Mouse (Mus musculus) fibroblast of lung, adult 2 months (primary cell): ENCODE measurements around the gene Catsperg1.
A peak's percentile ranks its signal among the peaks of the same experiment; 100 is the strongest.
"Not testable (repeated sequence)": the region's sequence is repeated elsewhere in the genome, so short reads cannot be mapped to it uniquely, and the experiment has no call there.

ENCODE experiments used
- DNase-seq: peaks from one replicate; pipeline ENCODE4 v3.0.0-alpha.2; 2011; ENCODE audit warnings: low read depth

The Catsperg1 gene

DNA sequence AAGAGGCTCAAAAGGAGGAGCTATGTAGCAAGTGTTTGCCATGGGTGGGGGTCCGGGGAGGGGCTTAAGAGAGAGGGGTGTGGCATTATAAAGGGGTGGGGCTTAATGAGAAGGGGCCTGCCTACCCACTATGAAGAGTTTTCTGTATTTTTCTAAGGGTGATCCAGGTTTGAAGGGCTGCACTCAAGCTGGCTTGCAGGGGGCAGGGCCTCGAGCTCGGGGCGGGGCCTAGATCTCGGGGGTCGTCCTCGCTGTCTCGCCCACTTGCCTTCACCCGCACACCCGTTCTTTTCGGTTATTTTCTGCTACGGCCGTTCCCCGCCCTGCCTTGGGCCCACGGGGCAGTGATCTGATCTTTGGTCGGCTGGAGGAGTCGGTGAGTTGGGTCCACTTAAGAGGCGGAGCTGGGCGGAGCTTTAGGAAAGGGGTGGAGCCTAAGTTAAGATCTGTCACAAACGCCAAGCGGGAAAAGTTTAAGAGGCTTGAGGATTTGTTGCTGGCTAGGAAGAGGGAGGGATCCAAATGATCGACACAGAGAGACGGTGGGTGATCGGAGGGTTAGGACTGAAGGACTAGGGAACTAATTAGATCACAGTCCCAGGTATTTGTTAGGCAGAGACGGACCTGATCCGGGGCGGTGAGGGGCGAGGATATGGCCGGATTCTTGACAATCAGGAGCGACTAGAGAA, 43.6 kb downstream of the Catsperg1 start, which contains the start of the genes Ggn and Spred3:
Gene Ggn, plus strand, starts transcription at position 145 of the 689 bp plus-strand sequence.
Gene Spred3, minus strand, starts transcription at position 346 of the 689 bp plus-strand sequence.
- DNase-seq = peak; percentile 89

DNA sequence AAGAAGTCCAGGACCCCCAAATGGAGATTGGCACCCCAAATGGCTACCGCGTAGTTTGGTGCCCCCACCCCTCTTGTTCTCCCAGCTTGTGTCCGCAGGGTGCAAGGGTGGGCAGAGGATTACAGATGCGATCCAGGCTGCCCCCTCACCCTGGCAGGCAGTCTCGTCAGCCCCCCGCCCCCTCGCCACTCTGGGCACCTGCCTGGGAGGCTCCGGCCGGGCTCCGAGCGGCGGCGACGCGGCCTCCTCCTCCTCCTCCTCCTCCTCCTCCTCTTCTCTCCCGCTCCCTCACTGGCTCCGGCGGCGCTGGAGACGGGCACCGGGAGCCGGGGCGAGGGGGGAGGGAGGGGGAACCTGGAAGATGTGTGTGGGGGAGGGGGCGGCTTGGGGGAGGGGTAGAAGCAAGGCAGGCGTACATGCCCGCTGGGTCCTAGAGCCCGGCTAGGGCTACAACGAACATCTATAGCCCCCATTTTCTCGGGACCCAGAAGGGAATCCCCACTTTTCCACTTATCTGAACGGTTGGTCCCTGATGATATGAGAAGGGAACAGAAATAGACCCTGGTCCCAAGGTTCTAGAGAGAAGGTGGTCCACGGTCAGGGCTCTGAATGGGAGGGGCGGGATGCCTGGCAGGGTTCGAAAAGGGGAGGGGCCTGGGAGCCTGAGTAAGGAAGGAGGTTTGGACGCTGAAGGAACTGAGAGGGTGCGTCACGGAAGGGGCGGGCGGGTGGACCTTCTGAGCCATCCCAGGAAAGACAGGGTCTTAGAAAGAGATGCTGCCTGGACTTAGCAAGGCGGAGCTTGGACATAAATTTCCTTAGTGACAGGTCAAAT, 44.4 kb downstream of the Catsperg1 start:
- peak; percentile 86 for DNase-seq

DNA sequence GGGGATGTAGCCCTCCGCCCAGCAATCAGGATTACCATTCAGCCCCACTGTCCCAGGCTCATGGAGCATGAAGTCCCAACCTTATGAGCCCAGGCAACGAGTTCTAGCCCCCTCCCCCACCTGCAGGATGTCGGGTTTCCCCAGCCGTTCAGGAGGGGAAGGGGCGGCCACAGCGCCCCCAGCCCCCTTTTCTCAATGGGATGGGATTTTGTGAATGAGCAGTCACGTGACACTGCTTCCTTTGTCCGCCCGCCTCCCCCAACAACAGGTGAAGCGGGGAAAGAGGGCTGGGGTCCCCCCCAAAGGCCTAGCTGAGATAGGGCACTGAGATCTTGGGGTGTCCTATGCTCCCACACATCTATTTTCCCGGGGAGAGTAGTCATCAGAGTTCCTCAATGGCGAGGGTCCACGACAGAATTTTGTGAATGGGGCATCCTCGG, 45.0 kb downstream of the Catsperg1 start:
- DNase-seq = no peak

DNA sequence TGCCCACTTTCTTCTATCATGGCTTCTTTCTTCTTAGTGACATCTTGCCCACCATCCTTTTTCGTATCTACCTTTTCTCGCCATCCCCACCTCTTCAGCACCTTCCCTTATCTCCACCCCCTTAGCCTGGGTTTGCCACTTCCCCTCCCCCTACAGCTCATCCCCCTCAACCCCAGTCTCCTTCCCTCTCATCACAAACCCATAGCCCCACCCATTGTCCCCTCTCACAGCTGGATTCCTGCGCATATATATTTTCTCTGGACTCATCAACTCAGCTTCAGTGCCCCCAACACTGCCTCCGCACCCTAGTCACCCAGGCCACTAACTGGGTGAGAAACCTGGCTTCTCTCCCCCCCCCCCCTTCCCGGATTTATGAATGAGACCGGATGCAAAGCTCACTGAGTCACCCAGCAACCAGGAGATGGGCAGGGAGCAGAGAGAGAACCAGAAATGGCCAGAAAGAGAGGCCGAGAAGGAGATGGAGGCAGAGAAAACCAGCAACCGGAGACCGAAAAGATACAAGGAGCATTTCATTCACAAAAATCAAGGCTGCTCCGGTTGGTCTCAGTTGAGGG, 45.6 kb downstream of the Catsperg1 start:
- DNase-seq = no peak

DNA sequence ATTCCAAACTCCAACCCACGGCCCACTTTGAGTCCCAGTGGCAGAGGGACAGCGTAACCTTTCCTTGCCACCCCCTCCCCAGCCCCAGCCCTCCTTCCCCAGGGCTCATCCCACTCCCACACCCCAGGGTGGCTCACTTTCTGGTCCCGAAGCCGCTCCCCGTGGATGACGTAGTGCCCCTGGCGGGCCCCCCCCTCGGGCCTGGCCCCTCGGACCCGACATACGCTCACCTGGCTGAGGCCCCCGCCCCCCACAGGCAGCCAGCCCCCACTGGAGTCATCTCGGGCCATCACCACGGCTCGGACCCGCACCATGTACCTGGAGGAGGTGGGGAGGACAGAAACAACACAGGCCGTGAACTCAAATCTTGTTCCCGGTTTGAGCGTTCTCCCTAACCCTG, 46.2 kb downstream of the Catsperg1 start:
- no peak for DNase-seq

DNA sequence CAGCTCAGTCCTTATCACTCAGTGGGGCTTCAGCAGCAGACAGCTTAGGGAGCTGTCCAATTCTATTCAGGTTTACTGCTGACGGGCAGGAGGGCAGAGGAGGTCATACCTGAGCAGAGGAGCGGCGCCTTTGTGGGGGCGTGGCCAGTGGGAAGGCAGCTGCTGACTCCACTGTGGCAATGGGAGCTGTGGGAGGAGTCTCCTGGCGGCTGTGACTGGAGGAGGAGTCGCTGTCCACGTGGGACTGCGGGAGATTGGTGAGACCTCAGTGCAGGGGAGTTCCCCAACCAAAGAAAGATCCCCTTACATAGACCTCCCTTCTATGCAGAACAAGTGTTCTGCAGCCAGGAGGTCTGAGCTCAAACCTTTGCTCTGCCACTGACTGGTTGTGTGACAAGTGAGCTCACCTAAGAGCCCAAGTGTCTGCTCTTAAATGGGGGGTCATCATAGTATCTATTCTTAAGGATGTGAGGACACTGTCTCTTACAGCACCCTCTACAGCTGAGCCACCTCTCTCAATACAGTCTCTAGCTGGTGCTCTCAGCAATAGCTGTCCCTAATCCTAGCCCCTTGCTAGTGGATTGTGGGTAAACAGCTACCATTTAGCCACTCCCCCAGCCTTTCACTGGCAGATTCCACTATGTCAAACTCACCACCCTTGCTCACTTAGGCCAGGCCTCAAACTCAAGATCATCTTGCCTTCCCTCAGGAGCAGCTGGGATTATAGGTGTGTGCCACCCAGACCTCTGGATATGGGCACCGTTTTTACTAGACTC, 50.9 kb downstream of the Catsperg1 start:
- no peak for DNase-seq

DNA sequence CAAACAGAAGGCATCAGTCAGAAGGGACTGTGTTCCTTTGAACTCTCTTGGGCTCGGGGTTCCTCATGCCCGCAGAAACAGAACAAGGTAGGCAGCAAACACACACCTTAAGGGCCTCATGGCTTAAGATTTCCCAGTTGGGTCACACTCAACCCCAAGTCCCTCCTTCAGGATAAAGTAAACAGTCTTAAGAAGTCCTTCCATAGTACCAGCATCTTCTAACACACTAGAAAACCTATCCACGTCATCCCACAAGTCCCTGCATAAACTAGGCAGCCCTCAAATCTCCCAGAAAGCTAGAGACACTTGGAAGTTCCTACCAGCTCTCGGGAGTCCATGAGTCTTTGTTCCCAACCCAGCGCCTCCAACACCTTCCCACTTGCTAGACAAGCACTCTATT, 51.5 kb downstream of the Catsperg1 start:
- no peak for DNase-seq

DNA sequence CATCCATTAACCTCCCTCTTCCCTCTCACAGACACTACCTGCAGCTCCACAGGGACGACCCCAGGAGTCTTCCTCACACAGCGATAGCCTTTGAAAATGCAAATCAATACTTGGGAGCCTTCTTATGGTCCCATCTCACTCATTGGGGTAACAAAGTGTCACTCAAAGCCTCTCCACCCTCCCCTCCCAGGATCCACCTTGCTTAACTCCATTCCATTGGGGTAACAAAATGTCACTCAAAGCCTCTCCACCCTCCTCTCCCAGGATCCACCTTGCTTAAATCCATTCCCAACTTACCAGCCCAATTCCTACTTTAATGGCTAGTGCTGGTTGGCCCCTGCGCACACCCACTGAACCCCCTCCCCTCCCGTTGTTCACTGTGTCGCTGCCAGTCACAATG, 55.6 kb downstream of the Catsperg1 start:
- DNase-seq = no peak

DNA sequence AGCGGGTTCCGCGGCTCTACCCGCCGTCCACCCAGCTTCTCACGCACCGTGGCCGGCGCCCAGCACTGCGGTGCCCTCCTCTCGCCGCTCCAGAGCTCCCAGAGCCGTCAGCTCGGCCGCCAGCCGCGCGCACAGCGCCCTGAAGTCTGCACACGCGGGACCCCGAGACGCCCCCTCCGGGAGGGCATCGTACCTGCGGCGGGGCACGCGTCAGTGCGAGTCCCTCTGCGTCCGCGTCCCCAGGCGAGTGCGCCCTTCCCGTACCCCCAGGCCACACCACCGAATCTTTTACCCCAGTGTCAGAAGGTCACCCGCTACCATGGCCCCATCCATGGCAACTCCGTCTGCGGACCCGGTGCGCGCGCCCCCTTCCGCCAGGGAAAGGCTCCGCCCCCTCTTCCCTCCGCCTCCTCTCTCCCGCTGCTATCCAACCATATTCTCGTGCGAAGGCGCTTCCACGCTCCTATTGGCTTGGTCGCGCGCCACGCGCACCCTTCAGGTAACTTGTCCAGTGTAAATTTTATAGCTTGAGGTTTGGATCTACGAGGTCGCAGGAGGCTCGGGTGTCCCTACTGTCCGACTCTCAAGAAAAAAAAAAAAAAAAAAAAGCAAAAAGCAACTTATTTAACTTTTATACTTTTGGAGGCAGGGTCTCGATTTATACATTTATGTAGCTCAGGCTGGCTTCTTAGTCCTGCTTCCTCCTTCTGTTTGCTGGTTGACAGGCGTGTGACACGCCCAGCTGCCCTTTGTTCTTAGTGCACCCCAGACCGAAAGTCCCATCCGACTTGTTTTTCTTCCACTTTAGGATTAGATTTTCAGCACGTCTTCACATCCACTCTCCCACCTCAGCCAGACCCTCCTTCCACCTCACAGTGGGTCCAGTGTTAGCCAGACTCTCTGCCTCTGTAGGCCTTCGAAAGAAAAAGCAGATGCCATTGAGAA, 57.7 kb downstream of the Catsperg1 start, which contains the start of gene Fam98c:
Gene Fam98c, minus strand, starts transcription at position 397 of the 945 bp plus-strand sequence.
- DNase-seq = peak; percentile 51

DNA sequence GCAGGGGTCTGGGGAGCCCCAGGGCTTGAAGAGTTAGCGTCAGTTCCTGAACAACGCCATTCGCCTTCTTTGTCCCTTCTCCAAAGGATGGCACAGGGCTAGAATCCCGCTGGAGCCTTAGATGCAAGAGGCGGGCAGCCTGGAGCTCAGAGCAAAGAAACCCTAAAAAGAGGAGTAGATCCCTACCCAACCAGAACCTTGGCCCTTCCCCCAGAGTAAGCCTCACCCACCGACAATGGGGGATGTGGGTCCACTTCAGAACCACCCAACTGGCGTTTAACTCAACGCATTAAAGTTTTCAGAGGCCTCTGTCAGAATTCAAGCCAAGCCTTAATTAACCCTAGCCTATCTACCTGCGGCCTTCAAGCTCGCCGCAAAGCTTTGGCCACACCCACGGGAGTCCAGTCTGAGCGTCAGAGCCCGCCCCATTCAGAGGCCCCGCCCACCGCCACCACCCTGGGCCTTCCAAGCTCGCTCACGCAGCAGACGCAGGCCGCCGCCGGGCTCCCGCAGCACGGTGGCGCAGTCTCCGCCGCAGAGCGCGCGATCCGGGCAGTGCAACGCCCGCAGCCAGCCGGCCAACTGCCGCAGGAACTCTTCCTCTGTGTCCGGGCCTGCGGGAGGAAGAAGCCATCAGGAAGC, 58.5 kb downstream of the Catsperg1 start:
- DNase-seq = peak; percentile 34

DNA sequence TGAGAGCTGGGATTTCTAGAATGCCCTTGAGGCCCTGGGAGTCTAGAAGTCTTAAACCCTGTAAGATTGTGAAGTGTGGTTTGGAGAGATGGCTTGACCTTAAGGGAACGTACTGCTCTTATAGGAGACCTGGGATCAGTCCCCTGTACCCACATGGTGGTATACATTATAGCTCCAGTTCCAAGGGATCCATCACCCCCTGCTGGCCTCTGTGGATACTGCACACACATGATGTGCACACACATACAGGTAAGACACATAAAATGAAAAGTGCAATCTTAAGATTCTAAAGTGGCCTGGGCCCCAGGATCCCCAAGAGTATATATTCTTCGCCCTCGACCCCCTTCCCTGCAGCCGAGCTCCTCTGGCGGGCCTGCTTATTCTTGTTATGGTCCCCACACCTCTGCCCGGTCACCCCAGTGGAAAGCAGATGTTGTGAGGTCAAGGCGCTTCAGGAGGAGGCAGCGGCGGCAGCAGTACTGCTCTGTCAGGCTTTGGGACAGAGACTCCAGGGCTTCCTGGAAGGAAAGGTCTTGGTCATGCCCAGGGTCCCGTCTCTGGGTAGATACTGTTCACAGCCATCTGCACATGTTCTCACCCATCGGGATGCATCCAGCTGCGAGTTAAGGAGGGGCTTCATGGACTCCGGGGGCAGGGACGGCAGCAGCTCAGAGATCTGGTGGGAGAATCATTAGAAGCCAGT, 59.7 kb downstream of the Catsperg1 start:
- no peak for DNase-seq

DNA sequence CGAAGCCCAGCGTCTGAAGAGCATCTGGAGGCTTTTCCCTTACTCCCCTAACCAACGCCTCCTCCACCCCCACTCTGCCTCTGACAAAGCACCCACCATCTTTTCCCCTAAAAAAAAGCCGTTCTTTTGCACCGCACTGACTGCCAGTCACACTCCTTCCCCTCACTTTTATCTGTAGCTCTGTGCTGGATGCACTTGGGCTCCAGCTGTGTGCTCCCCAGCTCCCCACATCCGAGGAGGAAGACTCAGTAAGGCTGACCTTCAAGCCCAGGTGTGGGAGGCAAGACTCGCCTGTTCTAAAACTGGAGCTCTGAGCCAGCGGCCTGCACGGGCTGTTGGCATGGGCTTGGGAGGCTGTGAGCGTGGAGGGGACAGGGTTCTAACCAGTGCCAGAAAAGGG, 62.3 kb downstream of the Catsperg1 start:
- DNase-seq = no peak

DNA sequence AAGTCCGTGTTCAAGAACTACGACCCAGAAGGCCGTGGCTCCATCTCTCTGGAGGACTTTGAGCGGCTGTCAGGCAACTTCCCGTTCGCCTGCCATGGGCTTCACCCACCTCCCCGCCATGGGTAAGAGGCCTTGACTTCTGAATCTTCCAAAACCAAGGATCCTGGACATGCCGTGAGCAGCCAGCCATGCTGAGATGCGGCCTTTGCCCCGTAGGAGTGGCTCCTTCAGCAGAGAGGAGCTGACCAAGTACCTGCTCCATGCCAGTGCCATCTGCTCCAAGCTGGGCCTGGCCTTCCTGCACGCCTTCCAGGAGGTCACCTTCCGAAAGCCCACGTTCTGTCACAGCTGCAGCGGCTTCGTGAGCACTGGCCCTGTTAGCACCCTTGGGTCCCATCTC, 65.1 kb downstream of the Catsperg1 start:
- no peak for DNase-seq

DNA sequence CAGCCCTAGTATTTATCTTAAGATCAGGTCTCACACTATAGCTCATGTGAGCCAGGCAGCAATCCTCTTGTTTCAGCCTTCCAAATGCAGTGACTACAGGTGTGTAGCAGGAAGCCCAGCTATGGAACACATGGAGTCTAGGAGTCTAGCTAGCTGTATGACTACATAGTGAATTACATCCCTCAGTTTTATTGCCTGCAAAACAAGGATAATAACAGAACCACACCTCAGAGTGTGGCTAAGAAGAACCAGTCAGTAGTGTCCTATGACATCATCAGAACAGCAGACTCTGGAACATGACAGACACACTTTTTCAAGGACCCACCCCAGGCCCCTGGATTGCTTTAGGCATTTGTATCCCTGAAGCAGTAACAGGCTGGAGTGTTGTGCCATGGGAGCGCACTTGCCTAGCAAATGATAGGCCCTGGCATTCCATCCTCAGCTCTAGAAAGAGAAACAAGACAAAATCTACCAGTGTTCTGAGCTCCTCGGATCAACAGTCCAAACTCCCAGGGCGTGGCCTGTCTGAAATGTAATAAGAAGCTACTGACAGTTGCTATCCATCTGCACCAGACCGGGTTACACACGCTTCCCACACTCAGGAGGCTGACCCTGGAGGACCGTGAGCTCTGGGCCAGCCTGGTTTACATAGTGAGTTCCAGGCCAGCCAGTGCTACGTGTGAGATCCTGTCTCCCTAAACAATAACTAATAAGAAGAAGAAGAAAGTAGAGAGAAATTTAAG, 67.0 kb downstream of the Catsperg1 start:
- no peak for DNase-seq

DNA sequence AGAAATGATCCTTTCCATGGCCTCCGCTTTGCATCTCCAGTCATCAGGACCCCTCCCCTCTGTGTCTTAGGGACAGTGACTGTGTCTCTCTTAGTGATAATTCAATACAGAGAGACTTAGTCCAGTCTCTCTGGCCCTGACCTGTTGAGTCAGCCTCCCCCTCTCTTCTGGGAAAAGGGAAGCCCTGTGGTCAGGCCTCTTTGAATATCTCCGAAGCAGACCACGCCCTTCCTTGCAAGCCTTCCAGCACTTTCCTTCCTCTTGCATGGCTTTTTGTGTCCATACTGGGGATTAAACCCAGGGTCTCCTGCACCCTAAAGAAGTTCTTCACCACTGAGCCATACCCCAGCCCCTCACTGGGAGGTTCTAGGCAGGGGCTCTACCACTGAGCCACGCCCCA, 69.8 kb downstream of the Catsperg1 start:
- DNase-seq = no peak

DNA sequence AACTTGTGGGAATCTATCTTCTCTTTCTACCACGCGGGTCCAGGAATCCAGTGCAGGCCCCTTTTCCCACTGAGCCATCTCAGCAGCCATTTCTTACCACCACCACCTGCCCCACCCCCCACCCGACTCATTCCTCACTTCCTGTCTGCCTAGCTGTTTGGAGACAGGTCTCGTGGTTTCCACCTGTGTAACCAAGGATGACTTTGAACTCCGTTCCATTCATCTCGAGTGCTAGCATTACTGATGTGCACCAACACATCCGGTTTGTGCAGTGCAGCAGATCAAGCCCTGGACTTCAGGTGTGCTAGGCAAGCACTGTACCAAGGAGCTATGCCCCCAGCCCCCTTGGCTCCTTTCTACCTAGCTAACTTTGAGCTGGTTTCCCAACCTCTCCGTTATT, 72.4 kb downstream of the Catsperg1 start:
- no peak for DNase-seq

DNA sequence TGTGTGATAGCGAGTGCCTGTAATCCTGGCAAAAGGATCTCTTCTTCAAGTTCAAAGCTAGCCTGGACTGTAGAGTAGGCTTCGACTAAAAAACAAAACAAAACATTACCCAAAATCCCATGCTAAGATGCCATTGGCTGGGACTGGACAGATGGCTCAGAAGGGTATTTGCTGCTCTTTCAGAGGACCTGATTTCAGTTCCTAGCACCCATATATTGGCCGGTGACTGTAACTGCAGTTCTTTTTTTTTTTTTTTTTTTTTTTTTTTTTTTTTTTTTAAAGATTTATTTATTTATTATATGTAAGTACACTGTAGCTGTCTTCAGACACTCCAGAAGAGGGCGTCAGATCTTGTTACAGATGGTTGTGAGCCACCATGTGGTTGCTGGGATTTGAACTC, 74.6 kb downstream of the Catsperg1 start:
- not testable (repeated sequence) for DNase-seq

DNA sequence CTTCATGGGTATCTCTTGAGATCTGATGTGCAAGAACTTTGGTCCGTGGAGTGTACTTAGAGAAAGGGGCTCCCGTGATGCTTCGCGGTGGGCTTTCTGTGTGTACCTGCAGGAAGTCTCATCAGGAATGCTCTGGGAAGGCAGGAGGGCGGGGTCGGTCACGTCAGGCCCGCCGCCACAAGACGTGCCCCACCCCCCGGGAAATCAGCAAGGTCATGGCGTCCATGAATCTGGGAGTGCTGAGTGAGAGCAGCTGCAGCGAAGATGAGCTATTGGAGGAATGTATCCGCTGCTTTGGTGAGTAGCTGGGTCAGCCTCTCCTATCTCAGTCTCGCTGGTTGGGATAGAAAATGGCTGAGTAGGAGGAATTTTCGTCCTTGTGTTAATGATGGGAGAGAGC, 76.4 kb downstream of the Catsperg1 start:
- DNase-seq = no peak
